Mouse (Mus musculus) heart, adult 2 months (tissue): Measurements from ENCODE around the gene Elob.

Experiments used
- CTCF ChIP-seq: fragments of 200-600 bp; IDR thresholded peaks from 2 replicates; pipeline ENCODE4 v1.8.1; 2022; ENCODE audit warnings: antibody characterized with exemption, mild to moderate bottlenecking, moderate library complexity
- POLR2A ChIP-seq: fragments of 200-500 bp; IDR thresholded peaks from 2 replicates; pipeline ENCODE4 v1.6.1; 2011; ENCODE audit warnings: mild to moderate bottlenecking, low read depth, low read length, control low read depth; ENCODE audit not compliant: insufficient read depth

GRCm38 (mm10) chr17:23877166-23877565, 48.2 kb upstream of the Elob start:
- TF ChIP-seq POLR2A (no peak), CTCF (no peak)
